Mouse (Mus musculus) adipocyte (in vitro differentiated cells): Measurements from ENCODE around the gene Osbpl8.

Experiments used
- DNase-seq: peaks from one replicate; pipeline ENCODE4 v3.0.0-alpha.2; 2016; ENCODE audit warnings: low spot score

Gene Osbpl8

DNA sequence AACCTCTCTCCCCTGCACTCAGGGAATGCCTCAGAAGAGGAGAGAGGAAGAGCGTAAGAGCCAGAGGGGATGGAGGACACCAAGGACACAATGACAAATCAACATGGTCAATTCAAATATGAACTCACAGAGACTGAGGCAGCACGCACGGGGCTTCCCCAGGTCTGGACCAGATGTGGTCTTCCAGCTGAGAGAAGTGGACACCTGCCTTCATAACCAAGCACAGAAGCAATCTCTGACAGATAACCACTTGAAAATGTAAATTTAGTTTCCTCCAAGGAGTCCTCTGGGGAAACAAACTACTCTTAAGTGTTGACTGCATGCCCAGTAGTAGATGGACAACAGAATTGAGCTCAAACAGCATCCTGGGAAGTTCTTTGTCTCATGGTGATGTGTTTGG, 9.5 kb upstream of the Osbpl8 start:
- DNase-seq: no peak

DNA sequence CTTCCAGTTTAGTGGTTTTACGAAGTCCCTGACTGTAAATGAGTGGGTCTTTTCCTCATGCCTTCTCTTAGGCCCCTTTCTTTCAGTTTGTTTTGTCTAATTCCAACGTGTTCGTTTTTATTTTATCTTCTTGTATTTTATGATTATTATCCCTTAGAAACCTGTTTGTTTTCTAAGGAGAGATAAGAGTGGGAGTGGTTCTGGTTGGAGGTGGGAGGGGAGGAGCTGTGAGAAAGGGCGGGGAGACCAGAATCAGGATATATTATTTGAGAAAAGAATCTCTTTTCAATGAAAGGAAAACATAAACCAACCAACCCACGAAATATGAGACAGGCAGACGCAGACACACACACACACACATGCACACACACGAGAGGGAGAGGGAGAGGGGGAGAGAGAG, 9.0 kb upstream of the Osbpl8 start:
- DNase-seq: no peak

DNA sequence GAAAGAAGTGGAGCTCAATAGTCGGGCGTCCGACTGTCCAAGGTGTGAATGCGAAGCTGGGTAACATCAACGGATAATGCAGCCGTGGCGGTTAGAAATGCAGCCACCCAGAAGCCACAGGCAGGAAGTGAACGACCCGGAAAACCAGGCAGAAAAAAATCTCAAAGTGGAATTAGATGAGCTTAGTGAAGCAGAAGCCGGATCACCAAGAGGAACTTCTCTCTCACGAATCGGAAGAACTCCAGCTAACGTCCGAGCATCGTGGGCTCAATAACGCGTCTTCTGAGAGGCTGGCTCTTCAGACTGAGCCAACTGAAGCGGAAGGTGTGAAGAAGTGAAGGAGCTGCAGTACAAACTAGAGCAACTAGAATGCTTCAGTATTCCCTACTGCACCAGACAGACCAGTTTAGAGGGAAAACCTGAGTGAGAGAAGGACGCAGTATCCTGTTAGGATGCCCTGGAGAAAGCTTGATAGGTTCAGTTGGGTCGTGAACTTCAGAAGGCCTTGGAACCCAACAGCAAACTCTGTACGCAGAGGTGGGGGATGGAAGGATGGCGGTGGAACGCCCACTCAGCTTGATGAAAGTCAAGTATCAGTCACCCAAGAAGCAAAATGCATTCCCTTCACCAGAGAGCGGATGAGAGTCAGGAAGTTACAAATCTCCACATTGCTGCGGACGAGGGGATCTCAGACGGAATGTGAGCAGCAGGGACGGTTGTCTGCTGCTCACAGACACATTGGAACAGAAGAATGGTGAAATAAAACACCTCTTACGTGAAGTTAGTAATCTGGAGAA, 8.0 kb upstream of the Osbpl8 start:
- DNase-seq: no peak

DNA sequence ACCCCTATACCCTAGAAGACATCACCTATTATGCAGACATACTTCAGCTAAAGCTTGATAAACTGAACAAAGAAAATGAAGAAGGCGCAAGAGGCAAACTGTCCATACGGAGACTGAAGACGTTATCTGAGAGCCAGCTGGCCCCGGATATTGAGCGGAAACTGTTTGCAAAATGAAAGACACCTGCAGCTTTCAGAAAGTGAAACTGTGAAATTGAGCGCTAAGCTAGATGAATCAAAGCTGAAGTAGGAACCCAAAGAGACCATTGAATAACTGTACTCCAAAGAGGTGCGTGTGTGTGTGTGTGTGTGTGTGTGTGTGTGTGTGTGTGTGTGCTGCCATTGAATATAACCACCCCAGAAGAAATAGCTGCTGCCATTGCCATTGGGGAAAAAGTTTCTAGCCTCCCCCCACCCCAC, 7.3 kb upstream of the Osbpl8 start:
- DNase-seq: no peak

DNA sequence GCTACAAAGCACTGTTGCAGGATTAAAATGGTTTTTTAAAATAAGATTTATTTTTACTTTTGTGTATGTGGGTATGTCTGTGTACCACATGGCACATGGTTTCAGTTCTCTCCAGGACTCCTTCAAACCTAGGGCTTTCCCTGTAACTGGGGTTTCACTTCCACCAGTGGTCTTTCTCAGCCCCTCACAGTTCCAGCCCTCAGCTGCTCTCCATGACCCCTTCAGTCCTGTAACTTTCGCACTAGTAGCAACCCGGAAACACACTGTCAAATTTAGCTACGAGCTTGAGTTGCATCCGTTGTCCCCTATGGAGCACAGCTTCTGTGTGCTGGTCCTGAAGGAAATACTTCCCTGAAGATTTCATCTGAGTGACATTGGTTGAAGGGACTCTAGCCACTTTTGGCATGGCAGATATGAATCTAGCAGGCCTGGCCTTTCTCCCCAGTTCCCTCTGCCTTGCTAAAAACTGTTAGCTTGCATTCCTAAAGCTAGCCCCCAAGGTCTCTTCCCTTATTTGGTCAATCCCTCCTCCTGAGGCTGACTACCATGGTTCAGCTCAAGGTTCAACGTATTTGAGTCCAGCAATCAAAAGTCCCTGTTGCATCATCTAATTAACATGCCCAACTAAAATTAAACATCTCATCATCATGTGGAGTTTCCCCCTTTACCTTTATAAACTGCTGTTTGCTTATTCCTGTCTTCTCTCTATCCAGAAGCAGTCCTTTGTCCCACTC, 4.6 kb upstream of the Osbpl8 start:
- DNase-seq: peak; percentile 64

DNA sequence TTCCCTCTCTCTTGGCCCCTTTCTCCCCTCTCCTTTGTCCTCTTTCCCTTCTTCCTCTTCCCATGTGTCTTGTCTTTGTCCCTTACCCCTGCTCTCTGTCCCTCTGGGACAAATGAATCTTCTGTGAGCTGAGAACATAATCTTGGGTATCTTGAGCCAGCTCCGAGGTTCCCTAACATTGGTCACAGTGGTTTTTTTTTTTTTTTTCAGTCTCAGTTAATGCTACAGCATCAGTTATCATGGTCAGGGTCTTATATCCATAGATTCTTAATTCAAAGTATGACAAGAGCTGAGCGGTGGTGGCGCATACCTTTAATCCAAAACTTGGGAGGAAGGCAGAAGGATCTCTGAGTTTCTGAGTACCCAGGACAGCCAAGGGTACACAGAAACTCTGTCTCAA, 4.0 kb upstream of the Osbpl8 start:
- no peak for DNase-seq

DNA sequence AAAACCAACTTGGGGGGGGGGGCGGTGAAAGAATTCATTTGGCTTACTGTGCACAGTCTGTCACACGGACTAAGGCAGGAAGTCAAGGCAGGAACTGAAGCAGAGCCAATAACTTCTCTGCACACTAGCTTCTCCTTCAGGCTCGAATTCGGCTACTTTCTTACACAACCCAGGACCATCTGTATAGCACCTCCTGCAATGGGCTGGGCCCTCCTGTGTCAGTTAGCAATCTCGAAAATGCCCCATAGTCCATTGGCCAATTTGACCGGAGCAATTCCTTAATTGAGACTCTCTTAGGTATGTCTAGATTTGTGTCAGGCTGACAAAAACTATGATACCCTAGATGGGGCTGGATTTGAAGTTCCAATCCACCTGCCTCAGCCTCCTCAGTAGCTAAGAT, 3.2 kb upstream of the Osbpl8 start:
- no peak for DNase-seq

DNA sequence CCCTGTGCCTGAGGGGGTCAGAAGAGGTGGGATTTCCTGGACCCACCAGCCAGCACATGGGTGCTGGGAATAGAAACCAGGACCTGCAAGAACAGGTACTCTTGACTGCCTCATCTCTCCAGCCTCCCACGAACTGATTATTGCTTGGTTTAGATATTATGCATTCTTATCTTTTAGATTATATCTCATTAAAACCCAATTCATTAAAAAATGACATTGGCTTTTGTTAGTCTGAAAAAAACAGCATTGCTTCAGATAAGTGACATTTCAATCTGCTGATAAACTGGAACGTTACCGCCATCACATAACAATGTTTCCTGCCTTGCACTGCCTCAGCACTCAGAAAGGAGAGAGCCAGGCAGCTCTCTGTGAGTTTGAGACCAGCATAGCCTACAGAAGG, 1.5 kb upstream of the Osbpl8 start:
- no peak for DNase-seq

DNA sequence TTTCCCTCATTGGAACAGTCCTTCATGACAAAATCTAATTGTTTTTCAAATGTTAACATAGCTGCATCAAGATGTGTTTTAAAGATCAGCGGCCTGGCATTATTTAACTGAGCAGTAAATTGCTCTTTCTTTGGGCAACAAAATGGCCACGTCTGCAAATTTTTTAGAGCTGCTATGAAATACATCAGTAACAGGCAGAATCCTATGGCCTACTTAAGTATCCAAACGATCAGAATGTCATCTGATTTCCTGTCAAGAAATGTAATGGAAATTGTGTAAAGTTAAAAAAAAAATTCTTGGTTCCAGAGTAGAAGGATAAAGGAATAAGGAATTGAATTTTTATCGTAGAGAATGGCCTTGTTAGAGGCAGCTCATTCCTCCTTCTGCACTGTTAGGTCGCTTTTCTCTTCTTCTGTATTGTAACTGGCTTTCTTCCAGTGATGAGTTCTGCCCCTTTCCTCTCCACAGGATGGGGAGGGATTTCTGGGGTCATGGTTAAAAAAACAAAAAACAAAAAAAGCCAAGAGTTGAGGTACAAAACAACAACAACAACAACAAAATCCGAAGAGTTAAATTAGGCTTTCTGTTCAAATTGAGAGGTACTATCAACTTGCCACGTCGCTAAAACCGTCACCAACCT, 831 bp upstream of the Osbpl8 start:
- peak; percentile 51 for DNase-seq

DNA sequence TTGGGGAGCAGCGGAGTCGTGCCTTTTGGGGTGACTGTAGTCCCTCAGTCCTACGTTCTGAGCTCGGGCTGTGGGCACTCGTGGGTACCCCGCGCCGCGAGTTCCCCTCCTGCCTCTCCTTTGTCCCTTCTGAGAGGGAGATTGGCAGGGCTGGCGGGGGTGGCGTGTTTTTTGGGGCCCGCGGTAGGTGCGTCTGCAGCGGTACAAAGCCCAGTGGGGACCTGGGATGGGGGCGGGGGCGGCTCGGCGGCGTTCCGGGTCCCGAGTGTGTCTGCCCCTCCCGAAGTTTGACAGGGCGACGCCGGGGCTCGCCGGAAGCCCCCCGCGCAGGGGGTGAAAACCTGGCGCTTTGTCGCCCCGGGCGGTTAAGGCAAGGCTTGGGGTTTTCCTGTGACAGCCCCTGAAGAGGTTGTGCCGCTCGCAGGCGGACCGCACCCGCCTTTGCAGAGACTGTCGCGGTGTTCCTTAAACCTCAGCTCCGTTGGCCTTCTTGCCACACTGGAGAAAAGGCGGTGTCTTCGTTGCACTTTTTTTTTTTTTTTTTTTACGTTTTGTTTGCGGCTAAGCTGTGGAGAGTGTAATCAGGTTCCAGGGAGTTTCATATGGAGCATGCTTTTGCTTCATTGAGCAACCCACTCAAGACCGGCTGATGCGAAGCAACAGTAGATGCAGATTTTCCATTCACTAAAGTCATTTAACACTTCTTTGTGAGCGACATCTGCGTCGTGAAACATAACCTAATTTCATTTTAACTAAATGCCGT, 848 bp downstream of the Osbpl8 start:
- DNase-seq: peak; percentile 55

DNA sequence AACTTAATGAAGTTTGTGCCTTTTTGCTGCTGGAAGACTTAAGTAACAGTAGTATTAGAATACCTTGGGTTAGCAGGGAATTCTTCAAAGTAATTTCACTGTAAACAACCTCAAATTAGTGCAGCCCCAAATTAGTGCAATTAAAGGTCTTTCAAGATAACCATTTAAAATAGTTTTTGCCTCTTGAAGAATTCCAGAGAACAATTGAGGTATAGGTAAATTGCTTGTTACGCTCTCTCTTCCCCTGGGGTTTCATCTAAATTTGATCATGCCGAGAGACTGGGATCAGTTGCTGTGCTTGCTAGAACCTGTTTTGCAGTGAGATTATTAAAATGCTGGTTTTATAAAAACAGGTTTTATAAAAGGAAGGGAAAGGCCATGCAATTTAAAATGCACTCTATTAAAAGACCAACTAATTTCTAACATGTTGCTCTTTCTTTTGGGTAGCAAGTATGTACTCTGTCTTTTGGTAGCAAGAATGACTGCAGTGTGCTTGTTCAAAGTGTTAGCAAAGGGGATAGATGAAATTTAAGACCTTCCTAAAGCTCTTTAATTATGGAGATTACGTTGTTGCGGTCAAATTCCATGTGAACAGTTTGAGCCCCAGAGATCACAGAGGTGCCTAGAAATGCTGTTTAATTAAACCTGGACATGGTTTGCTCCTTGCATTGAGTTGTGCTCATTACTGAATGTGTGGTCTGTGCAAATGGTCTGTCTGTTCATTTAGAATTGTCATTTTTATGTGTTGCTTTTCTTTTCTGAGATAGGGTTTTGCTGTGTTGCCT, 1.7 kb downstream of the Osbpl8 start:
- no peak for DNase-seq

DNA sequence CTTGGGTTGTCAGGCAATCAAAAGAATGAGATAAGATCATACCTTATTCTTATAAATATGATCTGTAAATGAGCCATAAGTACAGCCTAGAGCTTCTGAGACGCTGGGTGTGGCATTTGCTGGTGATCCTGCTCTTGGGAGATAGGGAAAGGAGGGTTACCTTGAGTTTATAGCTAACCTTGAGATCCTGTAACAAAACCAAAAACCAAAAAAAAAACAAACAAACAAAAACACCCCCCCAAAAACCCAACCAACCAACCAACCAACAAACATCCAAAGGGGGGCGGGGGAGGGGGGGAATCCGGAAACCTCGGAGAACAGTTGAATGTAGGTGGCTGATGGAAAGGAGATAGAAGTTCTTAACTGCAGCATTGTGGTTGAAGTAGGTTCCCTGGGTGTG, 2.9 kb downstream of the Osbpl8 start:
- DNase-seq: no peak

DNA sequence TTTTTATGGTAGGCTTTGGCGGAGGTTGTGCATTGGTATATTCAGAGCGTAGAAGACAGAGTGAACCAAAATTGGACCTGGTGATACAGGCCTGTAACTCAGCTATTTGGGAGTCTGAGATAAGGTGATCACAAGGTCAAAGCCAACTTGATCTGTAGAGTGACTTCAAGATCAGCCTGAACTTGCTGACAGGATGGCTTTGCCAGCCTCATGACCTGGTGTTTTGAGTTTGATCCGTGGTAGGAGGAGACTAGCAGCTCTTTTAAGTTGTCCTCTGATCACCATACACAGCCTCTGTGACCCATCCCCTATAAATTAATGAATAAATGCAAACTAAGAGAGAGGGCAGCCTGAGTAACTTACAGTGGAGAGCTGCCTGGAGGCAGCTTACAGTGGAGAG, 3.8 kb downstream of the Osbpl8 start:
- no peak for DNase-seq

DNA sequence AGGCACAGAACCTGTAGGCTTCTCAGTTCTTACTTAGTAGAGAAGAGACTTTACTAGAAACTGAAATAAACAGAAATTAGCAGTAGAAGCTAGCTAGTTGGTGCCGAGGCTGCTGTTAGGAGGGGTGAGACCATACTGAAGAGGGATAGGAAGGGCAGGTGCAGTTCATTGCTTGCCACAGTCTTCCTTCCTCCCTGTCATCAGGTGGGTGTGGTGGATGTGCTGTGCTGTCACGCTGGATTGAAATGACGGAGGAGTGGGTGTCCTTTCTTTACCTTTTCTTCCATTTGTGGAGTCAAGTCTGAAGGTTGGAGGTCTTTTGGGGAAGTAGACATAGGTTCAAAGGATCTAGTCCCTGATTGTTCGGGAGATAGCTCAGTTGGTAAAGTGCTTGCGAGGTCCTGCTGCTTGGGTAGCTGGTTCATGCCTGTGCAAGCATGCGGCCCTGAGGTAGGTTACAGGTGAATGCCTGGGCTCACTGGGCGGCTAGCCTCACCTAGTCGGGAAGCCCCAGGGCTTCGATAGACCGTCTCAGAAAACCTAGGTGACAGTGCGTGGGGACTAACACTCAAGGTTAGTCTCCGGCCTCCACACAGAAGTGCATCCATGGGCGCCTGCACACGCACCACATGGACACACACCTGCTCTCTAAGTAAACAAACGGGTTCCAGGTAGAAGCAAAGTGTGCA, 6.8 kb downstream of the Osbpl8 start:
- no peak for DNase-seq

DNA sequence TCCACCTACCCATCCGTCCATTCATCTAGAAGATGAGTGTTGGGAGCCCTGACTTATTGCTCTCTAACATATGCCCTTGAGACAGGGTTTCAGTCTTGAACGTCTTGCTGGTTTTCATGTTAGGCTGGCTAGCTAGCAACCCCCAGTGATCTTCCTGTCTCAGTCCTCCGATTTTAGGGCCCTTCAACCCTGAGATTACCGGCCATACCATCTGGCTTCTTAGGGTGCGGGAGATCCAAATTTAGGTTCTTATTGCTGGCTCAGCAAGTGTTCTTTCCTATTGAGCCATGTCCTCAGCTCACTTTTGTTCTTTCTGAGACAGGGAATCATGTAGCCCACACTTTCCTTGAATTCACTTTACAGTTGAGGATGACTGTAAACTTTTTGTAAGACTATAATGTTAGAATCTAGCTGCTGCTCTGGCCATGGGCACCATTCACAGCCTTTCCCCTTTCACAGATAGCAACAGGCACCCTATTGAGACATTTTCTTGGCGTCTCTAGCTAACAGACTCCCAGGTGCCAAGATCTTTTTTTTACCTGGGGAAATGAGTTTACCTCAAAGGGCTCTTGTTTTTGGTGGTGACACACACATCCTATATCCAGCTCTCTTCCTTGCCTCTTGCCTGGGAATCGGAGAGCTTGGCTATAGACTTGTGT, 9.2 kb downstream of the Osbpl8 start:
- DNase-seq: no peak

DNA sequence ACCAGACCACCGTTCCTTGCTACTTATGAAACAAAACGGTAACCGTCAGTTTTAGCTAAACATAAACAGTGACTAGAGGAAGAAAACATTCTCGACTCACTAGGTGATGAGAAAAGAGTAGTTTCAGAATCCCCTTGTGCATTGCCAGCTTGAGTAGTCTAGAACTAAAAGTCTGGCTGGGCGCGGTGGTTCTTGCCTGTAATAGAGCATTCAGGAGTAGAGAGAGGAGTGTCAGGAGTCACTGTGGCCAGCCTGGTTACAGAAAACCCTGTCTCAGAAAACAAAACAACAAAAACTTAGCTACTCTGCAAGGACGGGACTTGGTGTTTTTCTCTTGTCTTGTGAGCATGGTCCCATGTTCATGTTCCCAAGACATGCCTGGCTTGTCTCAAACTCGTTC, 12.8 kb downstream of the Osbpl8 start:
- DNase-seq: no peak

DNA sequence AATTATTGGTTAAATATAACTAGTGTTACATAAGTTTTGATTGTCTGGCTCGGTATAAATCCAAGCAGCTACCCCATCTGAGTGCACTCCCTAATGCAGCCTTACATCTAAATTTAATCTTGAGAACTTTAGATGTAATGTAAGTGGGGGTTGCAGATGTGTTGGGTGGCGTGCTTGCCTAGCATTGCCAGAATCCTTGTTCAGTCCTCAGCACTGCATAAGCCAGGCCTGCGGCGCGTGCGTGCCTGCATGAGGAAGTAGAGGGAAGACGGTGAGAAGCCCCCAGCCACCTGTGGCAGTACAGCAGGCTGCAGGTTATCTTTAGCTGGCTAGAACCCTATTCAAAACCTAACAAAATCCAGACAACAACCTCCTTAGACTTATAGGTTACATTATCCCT, 13.5 kb downstream of the Osbpl8 start:
- no peak for DNase-seq

DNA sequence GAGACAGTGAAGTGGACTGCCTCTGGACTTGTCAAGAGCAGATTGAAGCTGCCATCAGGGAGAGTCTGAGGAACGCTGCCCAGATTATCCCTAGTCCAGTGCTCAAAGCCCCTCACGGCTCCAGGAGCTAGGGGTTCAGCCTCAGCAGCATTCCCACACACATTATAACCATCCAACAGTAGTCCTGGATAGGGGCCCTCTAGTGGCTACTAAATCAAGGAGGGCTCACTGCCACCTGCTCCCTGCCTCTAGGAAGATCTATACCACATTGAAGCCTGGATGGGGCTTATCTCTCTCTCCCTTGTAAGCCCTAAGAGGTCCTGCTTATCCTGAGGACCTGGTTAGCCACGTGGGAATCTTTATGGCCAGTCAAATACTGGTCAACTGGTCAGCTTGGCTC, 16.1 kb downstream of the Osbpl8 start:
- no peak for DNase-seq

DNA sequence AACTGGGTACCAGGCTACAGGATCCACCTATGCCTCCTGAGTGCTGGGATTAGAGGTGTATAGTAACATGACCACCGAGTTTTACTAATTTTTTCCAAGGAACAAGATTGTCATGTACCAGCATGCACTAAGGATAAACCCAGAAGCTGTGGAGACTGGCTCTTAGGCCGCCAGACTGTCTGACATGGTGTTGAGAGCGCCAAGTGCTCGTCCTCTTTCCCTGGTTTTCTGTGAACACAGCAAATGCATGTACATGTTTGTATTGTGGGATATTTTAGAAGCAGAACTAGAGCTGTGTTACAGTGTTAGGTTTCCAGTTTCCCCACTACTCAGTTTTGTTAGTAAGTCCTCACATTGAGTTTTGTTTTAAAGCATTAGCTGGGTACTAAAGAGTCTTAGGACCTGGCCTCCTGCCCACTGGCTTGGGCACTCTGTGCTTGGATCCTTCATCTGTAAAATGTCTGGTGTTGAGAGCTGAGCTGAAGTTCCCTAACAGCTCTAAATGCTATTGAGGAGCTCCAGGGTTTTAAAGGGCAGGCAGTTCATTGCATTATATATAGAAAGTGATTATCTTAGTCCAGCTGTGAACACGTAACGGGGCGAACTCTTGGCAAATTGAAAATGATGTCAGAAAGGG, 19.2 kb downstream of the Osbpl8 start:
- DNase-seq: peak; percentile 49
